Mouse (Mus musculus) forebrain, embryonic 11.5 days (tissue): ENCODE measurements around the gene Vwa5a. TPM values are rescaled to one million over a fixed set of nuclear protein-coding genes. Genes with fewer than 3 reads are reported as not detected.

Experiments
- ATAC-seq: fragments of 200-750 bp; cut with Nextera tagmentation; replicated peaks from 2 replicates; pipeline ENCODE4 v1.8.0; 2017; ENCODE audit warnings: moderate TSS enrichment; ENCODE audit not compliant: low FRiP score
- DNase-seq: peaks from one replicate; pipeline ENCODE4 v3.0.0-alpha.2; 2017; ENCODE audit warnings: low spot score
- H3K27ac ChIP-seq: fragments of 300-500 bp; sonication (generic); 2 replicates; pipeline ENCODE4 v1.5.1; 2014; ENCODE audit warnings: low read depth, low read length
- H3K27me3 ChIP-seq: fragments of 300-500 bp; sonication (generic); 2 replicates; pipeline ENCODE4 v1.6.1; 2014; ENCODE audit warnings: mild to moderate bottlenecking, low read length, mixed read lengths; ENCODE audit not compliant: control insufficient read depth, insufficient read depth
- H3K36me3 ChIP-seq: fragments of 300-500 bp; sonication (generic); 2 replicates; pipeline ENCODE4 v1.6.1; 2014; ENCODE audit warnings: mild to moderate bottlenecking, low read length, moderate library complexity, mixed read lengths; ENCODE audit not compliant: control insufficient read depth, insufficient read depth
- H3K4me1 ChIP-seq: fragments of 300-500 bp; sonication (generic); replicated peaks from 2 replicates; pipeline ENCODE4 v1.6.1; 2014; ENCODE audit warnings: low read length, mixed read lengths; ENCODE audit not compliant: control insufficient read depth, insufficient read depth
- H3K4me2 ChIP-seq: fragments of 300-500 bp; sonication (generic); 2 replicates; pipeline ENCODE4 v1.6.1; 2014; ENCODE audit warnings: low read depth, mild to moderate bottlenecking, low read length, moderate library complexity, mixed read lengths; ENCODE audit not compliant: severe bottlenecking
- H3K4me3 ChIP-seq: fragments of 300-500 bp; sonication (generic); 2 replicates; pipeline ENCODE4 v1.5.1; 2014; ENCODE audit warnings: low read depth, low read length
- H3K9ac ChIP-seq: fragments of 300-500 bp; sonication (generic); 2 replicates; pipeline ENCODE4 v1.6.1; 2014; ENCODE audit warnings: low read length
- H3K9me3 ChIP-seq: fragments of 300-500 bp; sonication (generic); 2 replicates; pipeline ENCODE4 v1.6.1; 2016; ENCODE audit warnings: low read length, mixed read lengths; ENCODE audit not compliant: control insufficient read depth
- WGBS: fragments of 180-500 bp; shearing (Covaris S2); extraction: QIAGEN DNeasy Blood & Tissue Kit; methylation state at CpG from one replicate; pipeline ENCODE4 v1.1.7; 2014; 5-methylcytosine and 5-hydroxymethylcytosine counted together
- polyA plus RNA-seq: library from polyadenylated mRNA; unstranded; fragments of >200 nt; fragmentation: Nextera tagmentation; extraction: Ambion mirVana; gene quantifications from 2 replicates; pipeline ENCODE4 v1.2.1, GENCODE M21; 2014

Vwa5a gene
- polyA plus RNA-seq, 1 experiment from 2014 or later = 9.7 TPM

GRCm38 (mm10) chr9:38772768-38773167 lies 54.7 kb downstream of the Vwa5a start, which contains the start of gene Olfr921:
Gene Olfr921 (plus strand): TSS chr9:38773068.
- Histone ChIP-seq H3K4me3 (no peak within 1 kb of the TSS), H3K27me3 (no peaks in the 10 kb centered on the region), H3K9ac (no peak within 1 kb of the TSS), H3K4me1 (no peaks in the 10 kb centered on the region), H3K36me3 (no peaks in the 10 kb centered on the region), H3K27ac (no peak within 1 kb of the TSS), H3K9me3 (no peaks in the 10 kb centered on the region), H3K4me2 (no peak within 1 kb of the TSS)
- no peak for DNase-seq
- no peak for ATAC-seq

- 83% methylated on average over 2 of the region's 2 CpGs for WGBS
- Histone ChIP-seq H3K4me1 (no peaks in the 10 kb centered on the region), H3K4me3 (no peak overlapping the region), H3K4me2 (no peak overlapping the region), H3K9ac (no peak overlapping the region), H3K27me3 (no peaks in the 10 kb centered on the region), H3K36me3 (no peaks in the 10 kb centered on the region), H3K27ac (no peak overlapping the region), H3K9me3 (no peaks in the 10 kb centered on the region)
- no peak for DNase-seq
- no peak for ATAC-seq
These were observed 74.6 kb downstream of the Vwa5a start for GRCm38 (mm10) chr9:38792689-38793088.

Other genes starting within 250 kb of the Vwa5a start
- gene Olfr905, start 247.2 kb upstream of the Vwa5a start, polyA plus RNA-seq = not detected in 2 replicates
- gene Olfr906, start 231.2 kb upstream of the Vwa5a start, polyA plus RNA-seq = not detected in 2 replicates
- gene Olfr907, start 222.5 kb upstream of the Vwa5a start, polyA plus RNA-seq = not detected in 2 replicates
- gene Olfr911-ps1, start 196.7 kb upstream of the Vwa5a start, polyA plus RNA-seq = not detected in 2 replicates
- not detected in 2 replicates for gene Olfr910, start 180.4 kb upstream of the Vwa5a start, polyA plus RNA-seq
- gene Olfr912, start 138.1 kb upstream of the Vwa5a start, polyA plus RNA-seq = not detected in 2 replicates
- not detected in 2 replicates for gene Olfr913, start 125.5 kb upstream of the Vwa5a start, polyA plus RNA-seq
- not detected in 2 replicates for gene Olfr914, start 113.2 kb upstream of the Vwa5a start, polyA plus RNA-seq
- gene Olfr916, start 58.4 kb upstream of the Vwa5a start, polyA plus RNA-seq = not detected in 2 replicates
- not detected in 2 replicates for gene Olfr917, start 52.4 kb upstream of the Vwa5a start, polyA plus RNA-seq
- not detected in 2 replicates for gene Olfr918, start 43.7 kb upstream of the Vwa5a start, polyA plus RNA-seq
- not detected in 2 replicates for gene Olfr919, start 14.6 kb upstream of the Vwa5a start, polyA plus RNA-seq
- not detected in 2 replicates for gene Olfr920, start 34.0 kb downstream of the Vwa5a start, polyA plus RNA-seq
- not detected in 2 replicates for gene Olfr921, start 54.8 kb downstream of the Vwa5a start, polyA plus RNA-seq
- gene Olfr922, start 96.3 kb downstream of the Vwa5a start, polyA plus RNA-seq = not detected in 2 replicates
- not detected in 2 replicates for gene Olfr923, start 108.3 kb downstream of the Vwa5a start, polyA plus RNA-seq
- gene Olfr924, start 126.2 kb downstream of the Vwa5a start, polyA plus RNA-seq = not detected in 2 replicates
- not detected in 2 replicates for gene Olfr26, start 136.8 kb downstream of the Vwa5a start, polyA plus RNA-seq
- not detected in 2 replicates for gene Olfr926, start 158.9 kb downstream of the Vwa5a start, polyA plus RNA-seq
- not detected in 2 replicates for gene Olfr930, start 211.5 kb downstream of the Vwa5a start, polyA plus RNA-seq